Mouse (Mus musculus): ENCODE results near the gene Gm45015. TPM values are rescaled to one million over a fixed set of nuclear protein-coding genes. Genes with fewer than 3 reads are reported as not detected.
"Not testable (repeated sequence)": the region's sequence is repeated elsewhere in the genome, so short reads cannot be mapped to it uniquely, and the experiment has no call there.

The Gm45015 gene
- polyA plus RNA-seq, 1 experiment = not detected

DNA sequence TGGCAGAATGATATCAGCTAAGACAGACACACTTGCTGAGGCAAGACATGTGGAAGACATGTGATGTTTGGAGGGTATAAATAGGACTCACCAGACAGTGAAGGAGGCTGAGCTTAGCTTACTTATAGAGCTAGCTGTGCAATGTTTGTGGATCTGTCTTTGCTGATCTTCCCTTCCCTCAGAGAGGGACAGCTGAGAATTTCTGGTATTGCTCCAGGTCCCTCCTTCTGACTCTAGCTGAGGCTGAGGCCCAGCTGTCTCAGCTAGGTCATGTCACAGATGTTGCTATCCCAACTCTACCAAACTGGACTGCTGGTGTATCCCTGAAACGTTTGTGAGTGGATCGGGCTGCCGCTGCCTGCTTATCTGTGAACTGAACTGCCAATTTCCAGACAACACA is 15.6 kb downstream of the Gm45015 start:
- H3K27me3 ChIP-seq (ENCODE audit: control insufficient read depth, insufficient read depth, low read length) = no peaks in the 10 kb centered on the region
- no peak for DNase-seq (ENCODE audit: low read depth in 1 of 2, low spot score in 2 of 2)
- no peak overlapping the region for H3K4me3 ChIP-seq (ENCODE audit: extremely low read depth, insufficient read depth, insufficient read length)
- TF ChIP-seq CTCF (IDR thresholded peaks at IDR 0.05; ENCODE audit: extremely low read depth, insufficient read depth, insufficient read length, insufficient replicate concordance) (no peak), POLR2A (IDR thresholded peaks at IDR 0.05; ENCODE audit: low read depth, low read length) (no peak)
- 75% methylated on average over 3 of the region's 3 CpGs for WGBS
- no peaks in the 10 kb centered on the region for H3K4me1 ChIP-seq (ENCODE audit: control insufficient read depth, insufficient read depth, insufficient read length)
- H3K36me3 ChIP-seq (ENCODE audit: control insufficient read depth, insufficient read depth, low read length) = no peaks in the 10 kb centered on the region
- no peak overlapping the region for H3K27ac ChIP-seq (ENCODE audit: insufficient read depth, low read length)

DNA sequence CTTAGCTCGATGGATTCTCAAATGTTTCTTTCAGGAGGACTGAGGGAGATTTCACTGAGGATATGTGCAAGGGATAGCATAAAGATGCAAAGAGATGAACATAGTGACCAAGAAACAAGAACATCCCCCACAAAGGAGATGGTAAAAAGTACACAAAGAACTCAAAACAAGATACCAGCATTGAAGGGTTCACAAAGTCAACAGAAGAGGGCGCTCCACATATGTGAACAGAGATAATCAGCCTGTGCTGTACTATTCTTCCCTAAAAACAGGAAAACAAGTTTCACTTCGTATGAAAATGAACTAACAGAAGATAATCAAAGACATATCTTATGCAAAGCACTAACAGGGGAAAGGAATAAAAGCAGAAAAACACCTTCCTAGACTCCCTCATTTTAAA is 24.1 kb downstream of the Gm45015 start:
- TF ChIP-seq CTCF (IDR thresholded peaks at IDR 0.05; ENCODE audit: extremely low read depth, insufficient read depth, insufficient read length, insufficient replicate concordance) = no peak
- no peak for TF ChIP-seq POLR2A (IDR thresholded peaks at IDR 0.05; ENCODE audit: low read depth, low read length)
- peak in 1 of 2 experiments; percentile 5 for DNase-seq (ENCODE audit: low read depth in 1 of 2, low spot score in 2 of 2)
- Histone ChIP-seq H3K27ac (ENCODE audit: insufficient read depth, low read length) (no peak overlapping the region), H3K27me3 (ENCODE audit: control insufficient read depth, insufficient read depth, low read length) (no peaks in the 10 kb centered on the region), H3K4me1 (ENCODE audit: control insufficient read depth, insufficient read depth, insufficient read length) (no peaks in the 10 kb centered on the region), H3K36me3 (ENCODE audit: control insufficient read depth, insufficient read depth, low read length) (no peaks in the 10 kb centered on the region), H3K4me3 (ENCODE audit: extremely low read depth, insufficient read depth, insufficient read length) (no peak overlapping the region)
- 33% methylated on average over 3 of the region's 3 CpGs for WGBS

DNA sequence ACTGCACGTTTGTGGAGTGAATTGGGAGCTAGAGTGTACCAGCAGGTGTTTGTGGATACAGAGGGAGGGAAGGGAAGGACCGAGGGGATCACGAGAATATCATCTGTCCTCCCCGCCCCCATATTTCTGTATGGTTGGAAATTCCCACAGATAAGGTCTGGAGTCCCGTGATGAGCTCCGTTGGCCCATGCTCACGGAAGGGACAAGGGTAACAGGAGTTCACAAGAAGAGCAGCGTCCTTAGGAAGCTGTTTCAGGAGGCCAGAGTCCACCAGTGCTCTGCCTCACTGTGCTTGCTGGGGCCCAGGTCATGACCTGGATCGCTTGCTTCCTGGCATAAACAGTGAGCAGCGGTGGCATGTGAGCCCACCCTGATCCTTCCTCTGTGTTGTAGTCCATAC is 40.9 kb downstream of the Gm45015 start:
- not testable (repeated sequence) for H3K4me1 ChIP-seq (ENCODE audit: control insufficient read depth, insufficient read depth, insufficient read length); DNase-seq (ENCODE audit: low read depth in 1 of 2, low spot score in 2 of 2); H3K27me3 ChIP-seq (ENCODE audit: control insufficient read depth, insufficient read depth, low read length); H3K36me3 ChIP-seq (ENCODE audit: control insufficient read depth, insufficient read depth, low read length); H3K4me3 ChIP-seq (ENCODE audit: extremely low read depth, insufficient read depth, insufficient read length); H3K27ac ChIP-seq (ENCODE audit: insufficient read depth, low read length)
- WGBS = 84% methylated on average over 10 of the region's 10 CpGs

DNA sequence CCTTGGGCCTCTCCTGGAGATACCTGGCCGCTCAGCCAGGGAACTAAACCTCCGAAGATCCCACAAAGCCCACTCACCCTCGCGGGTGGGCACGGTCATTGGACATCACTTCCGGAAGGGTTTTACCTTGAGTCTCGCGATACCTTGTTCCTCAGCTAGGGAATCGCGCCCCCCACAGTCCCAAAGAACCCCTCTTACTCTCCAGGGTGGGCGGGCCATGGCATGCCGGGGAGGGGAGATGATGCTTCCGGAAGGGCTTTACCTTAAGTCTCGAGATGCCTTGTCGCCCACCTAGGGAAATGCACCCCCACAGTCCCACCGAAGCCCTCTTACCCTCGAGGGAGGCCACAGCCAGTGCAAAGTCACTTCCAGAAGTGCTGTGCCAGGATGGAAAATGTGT is 43.8 kb downstream of the Gm45015 start, which contains the start of the genes Xlr5a and Xlr5c:
Xlr5a (minus strand) TSS at position 101 of the 400 bp plus-strand sequence.
Xlr5c (minus strand) TSS at position 101 of the 400 bp plus-strand sequence.
- not testable (repeated sequence) for H3K27me3 ChIP-seq (ENCODE audit: control insufficient read depth, insufficient read depth, low read length); H3K4me1 ChIP-seq (ENCODE audit: control insufficient read depth, insufficient read depth, insufficient read length); H3K27ac ChIP-seq (ENCODE audit: insufficient read depth, low read length); H3K4me3 ChIP-seq (ENCODE audit: extremely low read depth, insufficient read depth, insufficient read length); DNase-seq (ENCODE audit: low read depth in 1 of 2, low spot score in 2 of 2); H3K36me3 ChIP-seq (ENCODE audit: control insufficient read depth, insufficient read depth, low read length)
- 95% methylated on average over 16 of the region's 17 CpGs for WGBS

Other genes with a start within 250 kb of the Gm45015 start
- gene Xlr3a, start 239.7 kb downstream of the Gm45015 start, polyA plus RNA-seq (2012; rRNA removed) = 0.11 TPM in 1 of 2 replicates, not detected in the other
- not detected in 2 replicates for gene Gm14685, start 219.8 kb downstream of the Gm45015 start, polyA plus RNA-seq (2012; rRNA removed)
- not detected in 2 replicates for gene Xlr5b, start 188.0 kb downstream of the Gm45015 start, polyA plus RNA-seq (2012; rRNA removed)
- gene DXBay18, start 187.4 kb downstream of the Gm45015 start, polyA plus RNA-seq (2012; rRNA removed) = 0.05 TPM in 1 of 2 replicates, not detected in the other
- not detected in 2 replicates for gene Spin2d, start 159.9 kb downstream of the Gm45015 start, polyA plus RNA-seq (2012; rRNA removed)
- gene Xlr3b, start 144.6 kb downstream of the Gm45015 start, polyA plus RNA-seq (2012; rRNA removed) = 0.07 and 1.1 TPM in 2 replicates
- gene Xlr4b, start 122.5 kb downstream of the Gm45015 start, polyA plus RNA-seq (2012; rRNA removed) = 1.7 and 2.2 TPM in 2 replicates
- 9.9 and 16.7 TPM in 2 replicates for gene F8a, start 108.5 kb downstream of the Gm45015 start, polyA plus RNA-seq (2012; rRNA removed)
- gene Xlr4c, start 93.7 kb downstream of the Gm45015 start, polyA plus RNA-seq (2012; rRNA removed) = 0.97 and 1.4 TPM in 2 replicates
- gene Xlr3c, start 71.5 kb downstream of the Gm45015 start, polyA plus RNA-seq (2012; rRNA removed) = not detected in 2 replicates
- gene Xlr5a, start 43.9 kb downstream of the Gm45015 start, polyA plus RNA-seq (2012; rRNA removed) = not detected in 2 replicates
- not detected in 2 replicates for gene Xlr5c, start 43.9 kb downstream of the Gm45015 start, polyA plus RNA-seq (2012; rRNA removed)
- 10.3 and 12.7 TPM in 2 replicates for gene Zfp275, start 5.8 kb upstream of the Gm45015 start, polyA plus RNA-seq (2012; rRNA removed)
- not detected in 2 replicates for gene Gm18336, start 61.9 kb upstream of the Gm45015 start, polyA plus RNA-seq (2012; rRNA removed)
- gene Zfp92, start 74.3 kb upstream of the Gm45015 start, polyA plus RNA-seq (2012; rRNA removed) = 0.04 TPM in 1 of 2 replicates, not detected in the other
- gene Trex2, start 98.5 kb upstream of the Gm45015 start, polyA plus RNA-seq (2012; rRNA removed) = not detected in 2 replicates
- gene Haus7, start 122.2 kb upstream of the Gm45015 start, polyA plus RNA-seq (2012; rRNA removed) = 8.6 and 9.2 TPM in 2 replicates
- 280 and 317 TPM in 2 replicates for gene Bgn, start 146.8 kb upstream of the Gm45015 start, polyA plus RNA-seq (2012; rRNA removed)
- gene Atp2b3, start 166.2 kb upstream of the Gm45015 start, polyA plus RNA-seq (2012; rRNA removed) = not detected in 2 replicates

All from spleen, adult 2 months (tissue).